Mouse (Mus musculus) liver, embryonic 14.5 days (tissue): ENCODE measurements at regions not wholly inside any gene's neighbourhood (a gene's known extent, or its start where the extent isn't known, plus 50 kb on each side); places are given as distances from the start of the nearest gene placed in this dataset.

ENCODE experiments used
- ATAC-seq: fragments of 200-750 bp; cut with Nextera tagmentation; 2 replicates; pipeline ENCODE4 v1.8.0; 2017; ENCODE audit warnings: moderate number of reproducible peaks, mild to moderate bottlenecking, moderate library complexity; ENCODE audit not compliant: insufficient read depth
- DNase-seq, 3 experiments: peaks; one replicate each; pipeline ENCODE4 v3.0.0-alpha.2; 2012 to 2013; ENCODE audit warnings: low read depth in 3 of 3, low spot score in 3 of 3
- H3K27ac ChIP-seq: fragments of 300-500 bp; sonication (generic); 2 replicates; pipeline ENCODE4 v1.5.1; 2014; ENCODE audit warnings: moderate library complexity, mild to moderate bottlenecking, control low read depth, inconsistent platforms
- H3K27me3 ChIP-seq: fragments of 300-500 bp; sonication (generic); 2 replicates; pipeline ENCODE4 v1.6.1; 2014; ENCODE audit warnings: mild to moderate bottlenecking, low read length, moderate library complexity; ENCODE audit not compliant: control insufficient read depth, insufficient read depth
- H3K36me3 ChIP-seq: fragments of 300-500 bp; sonication (generic); replicated peaks from 2 replicates; pipeline ENCODE4 v1.6.1; 2014; ENCODE audit warnings: low read depth; ENCODE audit not compliant: control insufficient read depth, insufficient read depth
- H3K4me1 ChIP-seq, 2 experiments: fragments of 200-500 bp in 1 of 2; fragments of 300-500 bp in 1 of 2; sonication (generic) in 1 of 2; replicated peaks; 2 replicates each; pipeline ENCODE4 v1.6.1; 2012 to 2014; ENCODE audit warnings: antibody characterized with exemption in 1 of 2, inconsistent platforms in 1 of 2, low read length in 1 of 2; ENCODE audit not compliant: control insufficient read depth in 2 of 2, insufficient read depth in 2 of 2
- H3K4me2 ChIP-seq: fragments of 300-500 bp; sonication (generic); 2 replicates; pipeline ENCODE4 v1.6.1; 2014; ENCODE audit warnings: low read depth, mild to moderate bottlenecking, control low read depth, moderate library complexity
- H3K4me3 ChIP-seq, 2 experiments: fragments of 200-500 bp in 1 of 2; fragments of 300-500 bp in 1 of 2; sonication (generic) in 1 of 2; 2 replicates each; pipeline ENCODE4 v1.5.1; 2012 to 2014; ENCODE audit warnings: low read depth in 2 of 2, low read length in 2 of 2, mild to moderate bottlenecking in 2 of 2, control low read depth in 1 of 2, inconsistent platforms in 1 of 2, moderate library complexity in 1 of 2; ENCODE audit not compliant: insufficient read depth in 1 of 2
- H3K9ac ChIP-seq: fragments of 300-500 bp; sonication (generic); replicated peaks from 2 replicates; pipeline ENCODE4 v1.6.1; 2014; ENCODE audit warnings: mild to moderate bottlenecking, control low read depth, moderate library complexity
- H3K9me3 ChIP-seq: fragments of 300-500 bp; sonication (generic); 2 replicates; pipeline ENCODE4 v1.6.1; 2016; ENCODE audit warnings: low read length, mixed read lengths; ENCODE audit not compliant: control insufficient read depth
- CTCF ChIP-seq: IDR thresholded peaks from 2 replicates; pipeline ENCODE4 v1.5.1; 2016; ENCODE audit warnings: antibody characterized with exemption, low read depth, control low read depth
- EP300 ChIP-seq: IDR thresholded peaks from 2 replicates; pipeline ENCODE4 v1.6.1; 2016; ENCODE audit warnings: antibody characterized with exemption, low read depth
- WGBS: fragments of 180-500 bp; shearing (Covaris S2); extraction: QIAGEN DNeasy Blood & Tissue Kit; methylation state at CpG from one replicate; pipeline ENCODE4 v1.1.7; 2014; ENCODE audit not compliant: insufficient replicate concordance; 5-methylcytosine and 5-hydroxymethylcytosine counted together

DNA sequence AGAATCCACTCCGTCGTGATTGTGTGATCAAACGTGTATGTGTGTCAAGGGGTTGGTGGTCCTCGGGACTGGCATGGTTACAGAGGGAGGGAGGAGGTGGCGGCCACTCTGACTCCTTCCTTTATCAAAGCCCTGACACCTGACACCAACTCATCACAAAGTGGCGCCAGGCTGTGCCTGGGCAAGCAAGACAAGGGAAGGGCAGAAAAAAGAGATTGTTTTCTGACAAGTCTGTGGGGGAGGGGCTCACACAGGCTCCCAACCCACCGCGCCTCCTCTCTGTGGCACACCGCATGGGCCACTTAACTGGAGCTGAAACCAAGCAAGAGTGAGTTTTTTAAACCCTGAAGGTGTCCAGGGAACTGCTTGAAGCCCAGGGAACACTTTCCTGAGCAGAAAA is 68.5 kb downstream of the Ier5 start:
- TF ChIP-seq EP300 (peak; percentile 89), CTCF (0 out of 2 replicates have a peak, but pooled peaks have one; percentile 20)
- ATAC-seq (peak; percentile 85), DNase-seq (peak; percentile 59 to 63 (median 62))
- no peaks in the 10 kb centered on the region for H3K9me3 ChIP-seq
- no peak overlapping the region; the same call in 1 of the 2 replicates for H3K27ac ChIP-seq
- H3K36me3 ChIP-seq = no peaks in the 10 kb centered on the region
- H3K4me2 ChIP-seq = peak overlapping the region; percentile 25
- H3K27me3 ChIP-seq = no peaks in the 10 kb centered on the region
- peak overlapping the region; percentile 4; the same call in 1 of the 2 replicates for H3K9ac ChIP-seq
- WGBS = 10% methylated on average over 9 of the region's 9 CpGs
- H3K4me1 ChIP-seq = peaks cover 25 to 46% of the 10 kb centered on the region in 2 experiments
- no peak overlapping the region for H3K4me3 ChIP-seq

DNA sequence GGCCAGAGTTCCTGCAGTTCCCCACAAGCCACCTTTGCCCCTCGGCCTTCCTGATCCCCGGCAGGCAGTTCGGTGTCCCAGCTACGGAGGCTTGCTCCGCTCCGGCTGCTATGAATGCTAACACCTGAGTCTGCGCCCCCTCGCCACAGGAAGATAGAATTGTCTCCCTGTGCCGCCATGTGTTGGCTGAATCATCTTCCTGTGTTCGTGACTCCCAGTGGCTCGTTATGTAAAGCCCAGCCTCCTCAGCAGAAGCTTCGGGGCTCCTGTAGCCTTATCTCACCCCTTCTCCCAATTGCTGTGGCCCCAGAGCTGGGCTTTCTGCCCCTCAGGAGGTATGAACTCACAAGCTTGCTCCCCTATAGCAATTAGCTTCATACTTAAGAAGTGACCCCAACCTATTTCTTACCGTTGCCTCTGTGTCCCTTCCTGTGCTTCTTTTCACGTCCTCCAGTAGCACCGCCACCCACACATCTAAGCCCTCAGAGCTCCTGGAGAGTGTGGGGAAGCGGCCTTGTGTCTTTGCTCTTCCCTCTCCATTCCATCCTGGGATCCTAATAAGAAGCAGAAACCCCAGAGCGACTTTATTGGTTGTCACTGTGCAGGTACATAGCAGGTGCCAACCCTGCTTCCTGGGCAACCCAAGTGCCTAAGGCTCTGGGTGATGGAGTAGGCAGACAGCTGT is 70.1 kb downstream of the Ier5 start:
- H3K9me3 ChIP-seq = no peaks in the 10 kb centered on the region
- DNase-seq = no peak
- H3K4me2 ChIP-seq = peak overlapping the region; percentile 51
- H3K9ac ChIP-seq = no peak overlapping the region
- no peaks in the 10 kb centered on the region for H3K36me3 ChIP-seq
- WGBS = 26% methylated on average over 17 of the region's 17 CpGs
- H3K4me1 ChIP-seq = peaks cover 25 to 39% of the 10 kb centered on the region in 2 experiments
- peak; percentile 31; the same call in 1 of the 2 replicates for ATAC-seq
- H3K27ac ChIP-seq = no peak overlapping the region
- no peak for TF ChIP-seq EP300
- TF ChIP-seq CTCF = no peak
- no peaks in the 10 kb centered on the region for H3K27me3 ChIP-seq
- no peak overlapping the region; a peak in 1 of 4 replicates for H3K4me3 ChIP-seq

DNA sequence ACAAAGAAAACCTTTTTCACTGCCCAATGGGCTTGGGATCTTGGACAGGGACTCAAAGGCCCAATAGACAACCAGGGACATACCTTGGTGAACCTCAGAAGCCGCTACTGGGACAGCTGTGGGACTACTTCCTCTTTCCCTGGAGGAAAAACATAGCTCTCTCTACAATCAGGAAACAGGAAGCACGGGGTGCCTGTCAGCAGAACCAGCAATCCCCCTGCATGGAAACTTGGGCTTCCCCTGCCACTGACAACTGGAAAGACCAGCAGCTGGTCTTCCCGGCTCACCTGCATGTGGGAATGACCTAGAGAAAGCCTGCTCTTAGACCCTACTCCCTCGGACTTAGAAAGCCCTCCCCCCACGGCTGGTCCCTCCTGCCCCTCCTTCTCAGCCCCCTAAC is 70.7 kb downstream of the Ier5 start:
- Histone ChIP-seq H3K27ac (no peak overlapping the region), H3K4me1 (peaks cover 25 to 39% of the 10 kb centered on the region in 2 experiments), H3K9me3 (no peaks in the 10 kb centered on the region), H3K4me3 (no peak overlapping the region; a peak in 1 of 4 replicates), H3K36me3 (no peaks in the 10 kb centered on the region), H3K27me3 (no peaks in the 10 kb centered on the region), H3K9ac (no peak overlapping the region), H3K4me2 (peak overlapping the region; percentile 51)
- TF ChIP-seq EP300 = no peak
- TF ChIP-seq CTCF = no peak
- ATAC-seq (no peak), DNase-seq (no peak)
- 13% methylated on average over 5 of the region's 5 CpGs for WGBS

DNA sequence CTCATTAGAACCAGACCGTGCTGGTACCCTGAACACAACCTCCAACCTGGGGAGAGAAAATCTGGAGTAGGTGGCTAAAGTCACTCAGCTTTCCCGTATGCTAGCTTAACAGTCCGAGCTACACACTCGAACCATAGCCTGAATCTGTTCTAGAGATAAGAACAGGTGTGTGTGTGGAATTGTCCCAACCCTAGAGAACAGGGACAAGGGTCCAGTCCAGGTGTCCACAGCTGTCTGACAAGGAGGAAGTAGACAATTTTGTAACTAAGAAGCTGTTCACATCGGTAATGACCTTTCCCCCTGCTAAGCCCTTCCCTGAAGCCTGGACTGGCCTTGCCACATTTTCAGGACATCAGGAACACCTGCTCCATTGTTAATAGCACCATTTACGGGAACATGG is 71.3 kb downstream of the Ier5 start:
- 0 out of 2 replicates have a peak overlapping the region, but pooled peaks have one; percentile 15 for H3K4me2 ChIP-seq
- 32% methylated on average over 6 of the region's 6 CpGs for WGBS

DNA sequence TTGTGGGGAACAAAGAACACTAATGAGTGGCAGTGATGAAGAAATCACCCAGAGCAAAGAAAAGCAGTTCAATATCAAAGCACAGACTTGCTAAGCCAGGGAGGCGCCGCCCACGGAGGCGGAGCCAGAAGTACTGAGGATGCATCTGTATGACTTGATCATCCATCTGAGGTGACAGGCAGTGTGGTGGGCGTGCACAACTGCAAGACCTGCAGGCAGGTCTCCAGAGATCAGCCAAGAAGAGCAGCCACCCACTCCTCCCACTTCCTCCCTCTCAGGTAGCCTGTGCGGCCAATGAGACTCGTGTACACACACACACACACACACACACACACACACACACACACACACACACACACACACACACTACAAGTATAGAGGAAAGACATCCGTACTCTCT is 71.9 kb downstream of the Ier5 start:
- H3K4me1 ChIP-seq = peaks cover 25 to 39% of the 10 kb centered on the region in 2 experiments
- 25% methylated on average over 8 of the region's 8 CpGs for WGBS
- no peaks in the 10 kb centered on the region for H3K9me3 ChIP-seq
- no peak overlapping the region for H3K27ac ChIP-seq
- H3K27me3 ChIP-seq = no peaks in the 10 kb centered on the region
- no peak overlapping the region for H3K4me3 ChIP-seq
- 0 out of 2 replicates have a peak, but pooled peaks have one; percentile 40 for ATAC-seq
- peak in 1 of 3 experiments; percentile 61 for DNase-seq
- TF ChIP-seq CTCF (no peak), EP300 (no peak)
- no peak overlapping the region for H3K9ac ChIP-seq
- no peaks in the 10 kb centered on the region for H3K36me3 ChIP-seq
- H3K4me2 ChIP-seq = 0 out of 2 replicates have a peak overlapping the region, but pooled peaks have one; percentile 15

More for the DNA sequence above, 71.3 kb downstream of the Ier5 start:
- H3K4me1 ChIP-seq = peaks cover 25 to 39% of the 10 kb centered on the region in 2 experiments
- TF ChIP-seq EP300 = no peak
- TF ChIP-seq CTCF = no peak
- ATAC-seq (no peak), DNase-seq (no peak)
- no peak overlapping the region for H3K9ac ChIP-seq
- no peak overlapping the region for H3K4me3 ChIP-seq
- no peak overlapping the region for H3K27ac ChIP-seq
- H3K9me3 ChIP-seq = no peaks in the 10 kb centered on the region
- H3K27me3 ChIP-seq = no peaks in the 10 kb centered on the region
- H3K36me3 ChIP-seq = no peaks in the 10 kb centered on the region
